17 mouse cellular contexts compared by ENCODE assay signal in the genomic region with DNA sequence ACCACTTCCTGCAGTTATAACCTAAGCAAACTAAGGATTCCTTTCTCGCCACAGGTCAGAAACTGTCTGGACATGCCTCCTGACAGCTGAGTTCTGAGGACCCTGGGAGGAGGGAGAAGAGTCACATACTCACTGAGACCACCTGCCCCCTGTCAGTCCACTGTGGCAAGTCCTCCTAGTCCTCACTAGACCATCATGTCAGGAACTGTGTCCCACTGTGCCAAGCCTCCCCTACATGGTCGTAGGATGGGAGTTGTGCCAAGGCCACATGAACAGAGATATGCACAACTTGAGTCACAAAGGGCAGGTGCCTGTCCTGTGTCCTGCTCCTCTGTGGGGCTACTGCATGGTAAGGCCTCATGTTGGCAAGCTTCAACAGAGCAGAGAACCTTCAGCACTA. TPM values are rescaled to one million over a fixed set of nuclear protein-coding genes. Genes with fewer than 3 reads are reported as not detected.
"Had no signal": no experiment of that assay in that cellular context is flagged by ENCODE, and none has a peak within 500 bp of the region (broad histone marks: within the 10 kb centered on the region; RNA-seq: fewer than 3 reads in every experiment).

No protein-coding gene starts in this region.

- H3K4me2 ChIP-seq: limb, embryonic 15.5 days; liver, embryonic 11.5 days; lung, embryonic 14.5 days; midbrain, embryonic 12.5 days had no signal

- ATAC-seq: liver, postnatal 0 days; lung, postnatal 0 days; midbrain, embryonic 16.5 days had no signal

- H3K9me3 ChIP-seq: limb, embryonic 15.5 days; midbrain, embryonic 12.5 days had no signal

- H3K27me3 ChIP-seq: midbrain, embryonic 12.5 days had no signal

- H3K4me3 ChIP-seq: layer of hippocampus, adult 2 months; limb, embryonic 15.5 days; midbrain, embryonic 12.5 days had no signal

- H3K36me3 ChIP-seq: limb, embryonic 15.5 days; midbrain, embryonic 12.5 days had no signal

- H3K27ac ChIP-seq: kidney, postnatal 0 days; layer of hippocampus, adult 2 months; limb, embryonic 15.5 days; liver, embryonic 14.5 days; macrophage; midbrain, embryonic 12.5 days had no signal

- DNase-seq: kidney, postnatal 25 days; layer of hippocampus, adult 9-11 months; liver, postnatal 0 days; lung, embryonic 14.5 days; thymus, adult 18-20 months; thymus, postnatal 36 days had no signal

- H3K4me1 ChIP-seq: limb, embryonic 15.5 days; midbrain, embryonic 12.5 days had no signal

- H3K9ac ChIP-seq: limb, embryonic 15.5 days; liver, embryonic 14.5 days; liver, postnatal 0 days; lung, embryonic 14.5 days; midbrain, embryonic 12.5 days had no signal

RNA-seq across cellular contexts. Expression of gene Cobl, which starts 6.4 kb away (rescaled TPM):
- total RNA-seq: megakaryocyte, adult 5-6 weeks; monocyte, adult 5-6 weeks had no signal
- polyA plus RNA-seq: macrophage had no signal
